24 mouse cellular contexts compared by ENCODE assay signal in genomic region chr8:126420834-126421233, GRCm38 (mm10). TPM values are rescaled to one million over a fixed set of nuclear protein-coding genes. Genes with fewer than 3 reads are reported as not detected.
DNase-seq lines count a peak whose midpoint lies in the region; ATAC-seq lines count a peak whose summit lies in the region.
"Had no signal": no experiment of that assay in that cellular context is flagged by ENCODE, and none has a peak within 500 bp of the region (broad histone marks: within the 10 kb centered on the region; RNA-seq: fewer than 3 reads in every experiment).

No protein-coding gene starts in this region.

- no peaks in the 10 kb centered on the region for H3K9me3 ChIP-seq in liver, embryonic 13.5 days (replicated peaks)
- H3K9me3 ChIP-seq in kidney, embryonic 16.5 days (ENCODE audit: low read length), result no peaks in the 10 kb centered on the region
- H3K9me3 ChIP-seq: embryonic facial prominence, embryonic 12.5 days; heart, embryonic 15.5 days; hindbrain, embryonic 12.5 days; intestine, embryonic 15.5 days; limb, embryonic 12.5 days; lung, embryonic 15.5 days; neural tube, embryonic 13.5 days had no signal

- no peaks in the 10 kb centered on the region for H3K27me3 ChIP-seq in liver, embryonic 13.5 days
- H3K27me3 ChIP-seq in kidney, embryonic 16.5 days (ENCODE audit: insufficient read depth, low read length), result no peaks in the 10 kb centered on the region
- H3K27me3 ChIP-seq: embryonic facial prominence, embryonic 12.5 days; heart, embryonic 15.5 days; hindbrain, embryonic 12.5 days; intestine, embryonic 15.5 days; limb, embryonic 12.5 days; lung, embryonic 15.5 days; neural tube, embryonic 13.5 days had no signal

- peak overlapping the region; percentile 94; the same call in 1 of the 2 replicates for H3K4me2 ChIP-seq in liver, embryonic 13.5 days
- H3K4me2 ChIP-seq in kidney, embryonic 16.5 days (replicated peaks; ENCODE audit: low read depth, low read length), result no peak overlapping the region
- H3K4me2 ChIP-seq: intestine, embryonic 15.5 days had no signal

- H3K36me3 ChIP-seq in liver, embryonic 13.5 days, result peaks cover 8% of the 10 kb centered on the region
- H3K36me3 ChIP-seq in kidney, embryonic 16.5 days (ENCODE audit: insufficient read depth, low read length), result peaks cover 2% of the 10 kb centered on the region; the same call in 1 of the 2 replicates
- H3K36me3 ChIP-seq: intestine, embryonic 15.5 days had no signal

- no peak overlapping the region for H3K27ac ChIP-seq in liver, embryonic 13.5 days
- H3K27ac ChIP-seq in kidney, embryonic 16.5 days (ENCODE audit: low read length), result no peak overlapping the region
- H3K27ac ChIP-seq: embryonic facial prominence, embryonic 12.5 days; heart, adult 2 months; heart, embryonic 15.5 days; hindbrain, embryonic 12.5 days; intestine, embryonic 15.5 days; kidney, postnatal 0 days; left cerebral cortex, adult 2 months; limb, embryonic 12.5 days; lung, embryonic 15.5 days; neural tube, embryonic 13.5 days; stomach, postnatal 0 days had no signal

- peaks cover 29% of the 10 kb centered on the region for H3K4me1 ChIP-seq in liver, embryonic 13.5 days (replicated peaks)
- peaks cover 8% of the 10 kb centered on the region for H3K4me1 ChIP-seq in kidney, embryonic 16.5 days (ENCODE audit: insufficient read depth, low read length)

- no peak overlapping the region for H3K4me3 ChIP-seq in liver, embryonic 13.5 days (replicated peaks)
- H3K4me3 ChIP-seq in kidney, embryonic 16.5 days (ENCODE audit: low read length), result no peak overlapping the region
- H3K4me3 ChIP-seq: hindbrain, embryonic 12.5 days; intestine, embryonic 15.5 days had no signal

- 68% methylated on average over 3 of the region's 3 CpGs for WGBS in liver, embryonic 13.5 days (ENCODE audit: insufficient replicate concordance)
- 77% methylated on average over 3 of the region's 3 CpGs for WGBS in kidney, embryonic 16.5 days

- DNase-seq in 416B (ENCODE audit: low read depth), result peak; percentile 61
- DNase-seq in CD4-positive helper T cell, adult 2 months (ENCODE audit: low read depth, low spot score), result peak; percentile 47
- peak; percentile 13 for DNase-seq in R1 (ENCODE audit: low read depth, low spot score)
- DNase-seq in liver, embryonic 13.5 days, result no peak
- DNase-seq in adipocyte (ENCODE audit: low spot score), result no peak
- DNase-seq in lung, postnatal 25 days (ENCODE audit: low spot score), result no peak
- no peak for DNase-seq in kidney, adult 9 months
- DNase-seq: adrenal gland, adult 8-10 months; cerebellum, adult 18-20 months; forebrain, postnatal 0 days; heart, adult 2 months; right cerebral cortex, postnatal 14 days; thymus, postnatal 36 days had no signal

- no peak overlapping the region for H3K9ac ChIP-seq in liver, embryonic 13.5 days
- H3K9ac ChIP-seq in kidney, embryonic 16.5 days (replicated peaks; ENCODE audit: low read length), result no peak overlapping the region
- H3K9ac ChIP-seq: forebrain, postnatal 0 days; heart, embryonic 15.5 days; hindbrain, embryonic 12.5 days; intestine, embryonic 15.5 days; limb, embryonic 12.5 days; lung, embryonic 15.5 days; neural tube, embryonic 13.5 days had no signal

- ATAC-seq in liver, embryonic 13.5 days (ENCODE audit: low read depth), result peak; percentile 14; the same call in 1 of the 2 replicates
- ATAC-seq in kidney, embryonic 16.5 days (ENCODE audit: low FRiP score, low TSS enrichment), result no peak
- ATAC-seq: forebrain, postnatal 0 days; intestine, embryonic 15.5 days had no signal

RNA-seq across cellular contexts. Expression of gene Coa6, which starts 1.5 kb away (rescaled TPM):
- polyA plus RNA-seq in liver, embryonic 13.5 days (2015; fragmentation: Nextera tagmentation; extraction: Ambion mirVana), result 39.8 and 46.5 TPM in 2 replicates
- 45.8 and 53.9 TPM in 2 replicates for polyA plus RNA-seq in kidney, embryonic 16.5 days (2015; fragmentation: Nextera tagmentation; extraction: Ambion mirVana)

RNA-seq across cellular contexts. Expression of gene Tarbp1, which starts 54.0 kb away (rescaled TPM):
- polyA plus RNA-seq in liver, embryonic 13.5 days (2015; fragmentation: Nextera tagmentation; extraction: Ambion mirVana), result 1.3 and 1.6 TPM in 2 replicates
- 3.1 and 3.3 TPM in 2 replicates for polyA plus RNA-seq in kidney, embryonic 16.5 days (2015; fragmentation: Nextera tagmentation; extraction: Ambion mirVana)

Comparison
In these comparisons a context has a peak if more than half of its experiments do, and no peak if none do; other contexts are left out.
1. DNase-seq: peak in 416B (single experiment), CD4-positive helper T cell, adult 2 months (single experiment) and R1 (single experiment); none in liver, embryonic 13.5 days (single experiment), adipocyte (single experiment), lung, postnatal 25 days (single experiment) and kidney, adult 9 months (single experiment).